Mouse (Mus musculus) spleen, postnatal 36 days (tissue): ENCODE measurements around the gene C1qb.

ENCODE experiments used
- DNase-seq, 2 experiments: peaks; one replicate each; pipeline ENCODE4 v3.0.0; 2022; ENCODE audit warnings: low spot score in 2 of 2, mixed read lengths in 1 of 2

C1qb gene

GRCm38 (mm10) chr4:136893691-136894543 lies 7.9 kb upstream of the C1qb start:
- DNase-seq: no peak

- DNase-seq: no peak
Observed at GRCm38 (mm10) chr4:136892811-136893210, 6.8 kb upstream of the C1qb start, which contains the start of gene C1qc. Gene C1qc (minus strand): TSS chr4:136893065.

DNA sequence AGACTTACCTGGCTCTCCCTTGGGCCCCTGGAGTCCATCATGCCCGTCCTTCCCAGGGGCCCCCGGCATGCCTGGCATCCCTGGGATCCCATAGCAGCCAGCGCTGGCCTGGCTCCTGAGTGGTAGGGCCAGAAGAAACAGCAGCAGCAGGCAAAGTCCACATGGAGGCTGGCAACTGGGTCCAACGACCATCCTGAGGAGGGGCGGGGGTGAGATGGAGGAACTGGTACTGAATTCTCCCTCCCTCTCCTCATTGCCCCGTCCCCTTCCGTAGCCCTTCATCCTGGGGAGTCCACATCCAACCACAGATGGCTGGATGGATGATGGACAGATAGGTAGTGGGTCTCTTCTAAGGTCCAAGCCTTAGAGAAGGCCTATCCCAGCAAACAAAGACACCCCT lies 6.4 kb upstream of the C1qb start:
- no peak for DNase-seq

- no peak for DNase-seq
Observed at GRCm38 (mm10) chr4:136891115-136891514, 5.1 kb upstream of the C1qb start.

GRCm38 (mm10) chr4:136889981-136890380 lies 4.0 kb upstream of the C1qb start:
- no peak for DNase-seq

DNA sequence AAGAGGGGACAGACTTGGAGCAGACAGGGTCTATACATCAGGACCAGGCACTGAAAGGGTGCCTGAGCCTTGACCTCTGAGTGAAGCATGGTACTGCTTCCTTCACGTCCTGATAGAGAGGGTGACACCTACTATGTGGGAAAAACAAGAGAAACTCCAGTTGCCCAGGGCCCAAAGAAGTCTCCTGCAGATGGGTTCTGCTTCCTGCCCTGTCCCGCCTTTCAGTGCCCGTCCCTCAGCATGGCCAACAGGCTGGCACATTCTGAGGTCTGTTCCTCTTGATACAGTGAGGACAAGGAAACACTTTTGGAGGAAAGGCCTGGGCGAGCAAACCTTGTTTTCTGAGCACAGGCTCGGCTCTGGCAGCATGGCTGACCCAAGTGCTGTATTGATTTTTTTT lies 1.7 kb upstream of the C1qb start:
- no peak for DNase-seq

DNA sequence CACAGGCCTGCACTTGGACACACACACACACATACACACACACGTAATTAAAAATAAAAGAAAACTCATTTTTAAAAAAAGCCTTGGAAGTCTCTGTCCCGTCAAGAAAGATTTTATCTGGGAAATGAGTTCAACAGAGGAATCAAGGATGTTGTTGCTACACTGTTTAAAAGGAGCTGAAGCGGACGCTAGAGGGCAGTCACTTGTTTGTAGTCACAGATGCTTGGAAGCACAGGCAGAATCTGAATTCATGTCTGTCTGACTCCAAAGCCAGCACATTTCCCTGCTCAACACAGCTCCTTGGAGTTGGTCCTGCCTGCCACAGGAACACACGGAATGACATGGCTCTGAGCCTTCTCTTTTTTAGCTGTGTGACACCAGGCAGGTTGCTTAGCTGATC lies 7.4 kb downstream of the C1qb start:
- DNase-seq: no peak

DNA sequence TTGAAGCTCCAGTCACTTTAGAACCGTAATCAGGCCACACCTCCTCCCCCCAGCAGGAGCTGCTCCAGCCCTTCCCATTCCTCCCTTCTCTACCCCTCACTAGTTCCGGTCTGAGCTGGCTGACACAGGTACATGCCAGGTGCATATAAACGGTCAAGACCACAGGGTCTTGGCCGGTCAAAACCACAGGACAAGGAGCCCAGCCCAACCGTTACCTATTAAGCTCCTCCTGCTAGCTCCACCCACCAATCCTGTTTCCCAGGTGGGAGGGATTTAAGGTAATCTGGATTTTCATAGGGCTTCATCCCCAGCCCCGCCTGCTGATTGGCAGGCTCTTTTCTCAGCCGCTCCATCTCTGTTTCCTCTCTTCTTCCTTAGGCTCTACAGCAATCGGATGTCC lies 7.8 kb downstream of the C1qb start:
- DNase-seq: no peak

- DNase-seq: no peak
Observed at GRCm38 (mm10) chr4:136876971-136877370, 9.0 kb downstream of the C1qb start.

DNA sequence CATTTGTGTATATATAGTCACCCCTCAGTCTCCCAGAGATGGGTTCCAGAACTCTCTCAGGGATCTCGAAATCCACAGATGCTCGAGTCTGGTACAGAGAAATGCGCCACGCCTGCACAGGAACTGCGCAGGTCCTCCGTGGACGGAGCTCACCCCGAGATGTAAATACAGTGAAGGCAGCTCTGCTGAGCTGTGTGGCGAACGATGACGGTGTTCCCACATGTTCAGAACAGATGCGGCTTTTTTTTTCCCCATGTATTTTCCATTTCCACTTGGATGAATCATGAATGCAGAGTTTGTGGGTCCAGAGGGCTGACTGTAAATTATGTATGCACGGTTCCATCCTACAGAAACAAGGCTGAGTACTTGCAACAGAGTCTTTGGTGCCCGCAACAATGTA lies 11.0 kb downstream of the C1qb start:
- no peak for DNase-seq

GRCm38 (mm10) chr4:136868371-136868770 lies 17.6 kb downstream of the C1qb start:
- no peak for DNase-seq

- DNase-seq: no peak
Observed at GRCm38 (mm10) chr4:136867690-136868345, 18.2 kb downstream of the C1qb start.

- no peak for DNase-seq
Observed at GRCm38 (mm10) chr4:136865531-136865930, 20.5 kb downstream of the C1qb start.

GRCm38 (mm10) chr4:136864751-136865470 lies 21.1 kb downstream of the C1qb start:
- DNase-seq: no peak

GRCm38 (mm10) chr4:136863517-136863916 lies 22.5 kb downstream of the C1qb start:
- DNase-seq: no peak

DNA sequence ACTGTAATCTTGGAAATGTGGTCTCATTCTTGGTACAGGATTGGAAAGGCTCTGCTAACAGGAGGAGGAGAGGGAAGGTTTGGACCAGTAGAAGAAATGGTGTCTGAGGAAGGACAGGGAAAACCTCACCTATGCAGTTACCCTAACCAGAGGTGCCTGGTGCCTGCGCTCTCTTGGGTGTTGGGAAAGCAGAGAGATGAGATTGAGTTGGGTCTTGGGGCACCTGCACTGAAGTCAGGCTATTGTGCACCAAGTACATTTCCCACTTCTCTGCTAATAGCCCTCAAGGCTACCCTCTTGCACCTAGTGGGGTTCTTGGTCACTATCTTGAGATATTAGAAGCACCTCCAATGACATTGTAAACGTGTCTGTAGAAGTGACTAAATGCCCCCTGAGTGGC lies 23.6 kb downstream of the C1qb start:
- DNase-seq: no peak

GRCm38 (mm10) chr4:136861806-136862205 lies 24.2 kb downstream of the C1qb start:
- DNase-seq: no peak

GRCm38 (mm10) chr4:136860022-136860421 lies 26.0 kb downstream of the C1qb start:
- DNase-seq: no peak

DNA sequence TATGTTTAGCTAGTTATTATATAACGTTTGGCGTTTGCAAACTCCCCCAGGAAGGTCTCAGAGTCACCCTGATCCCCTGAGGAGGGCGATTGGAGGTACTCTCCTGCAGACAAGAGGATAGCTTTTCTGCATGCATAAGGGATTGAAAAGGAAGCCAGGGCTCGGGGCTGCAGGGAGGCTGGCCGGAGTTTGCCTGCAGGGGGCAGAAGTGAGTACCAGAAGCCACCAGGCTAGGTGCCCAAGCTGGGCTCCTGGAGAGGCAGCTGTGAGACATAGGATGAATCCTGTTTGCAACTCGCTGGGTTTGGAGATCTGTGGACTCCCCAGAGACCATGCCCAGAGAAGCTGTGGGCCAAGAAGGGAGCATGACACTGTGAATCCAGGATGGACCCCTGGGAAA lies 30.9 kb downstream of the C1qb start:
- DNase-seq: no peak

GRCm38 (mm10) chr4:136852989-136853388 lies 33.0 kb downstream of the C1qb start:
- DNase-seq: no peak

- DNase-seq: no peak
Observed at GRCm38 (mm10) chr4:136852119-136852518, 33.9 kb downstream of the C1qb start.

DNA sequence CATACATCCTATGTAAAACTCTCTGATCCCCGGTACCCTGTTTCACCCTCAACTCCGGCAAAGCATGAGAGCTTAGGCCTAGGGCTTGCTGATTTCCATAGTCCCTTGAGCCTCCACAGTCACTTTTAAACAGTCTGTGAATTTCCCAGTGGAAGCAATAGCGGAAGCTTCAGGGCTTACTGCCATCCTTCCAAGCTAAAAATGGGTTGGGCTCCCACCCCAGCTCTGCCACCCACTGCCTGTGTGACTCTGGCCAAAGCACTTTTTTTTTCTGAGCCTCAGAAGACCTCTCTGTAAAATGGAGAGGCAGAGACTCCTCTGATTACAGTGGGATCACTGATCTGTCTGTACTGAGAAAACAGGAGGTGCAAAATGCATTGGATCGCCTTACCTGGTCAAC lies 37.4 kb downstream of the C1qb start:
- DNase-seq: no peak

DNA sequence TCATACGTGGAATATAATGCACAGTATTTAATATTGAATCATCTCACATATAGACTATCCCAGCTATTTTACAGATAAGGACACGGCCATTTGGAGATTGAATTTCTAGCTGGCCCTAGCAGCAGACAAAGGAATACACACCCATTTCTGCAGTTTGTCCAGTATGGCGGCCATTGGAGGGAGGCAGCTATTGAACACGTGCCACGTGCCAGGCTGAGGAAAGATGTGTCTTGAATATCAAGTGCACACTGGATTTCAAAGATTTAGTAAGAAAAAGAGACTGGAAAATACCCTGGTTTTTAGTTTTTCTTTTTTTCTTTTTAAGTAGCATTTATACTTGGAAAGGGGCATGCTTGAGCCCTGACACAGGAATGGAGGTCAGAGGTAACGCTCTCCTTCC lies 38.8 kb downstream of the C1qb start:
- DNase-seq: no peak
